Mouse (Mus musculus) intestine, embryonic 16.5 days (tissue): ENCODE measurements around the gene Tubgcp3. TPM values are rescaled to one million over a fixed set of nuclear protein-coding genes. Genes with fewer than 3 reads are reported as not detected.
"Not testable (repeated sequence)": the region's sequence is repeated elsewhere in the genome, so short reads cannot be mapped to it uniquely, and the experiment has no call there.

Experiments
- ATAC-seq: fragments of 200-750 bp; cut with Nextera tagmentation; 2 replicates; pipeline ENCODE4 v1.8.0; 2017; ENCODE audit warnings: moderate TSS enrichment, moderate library complexity
- H3K27ac ChIP-seq: fragments of 300-500 bp; sonication (generic); 2 replicates; pipeline ENCODE4 v1.5.1; 2014; ENCODE audit warnings: mild to moderate bottlenecking, low read length
- H3K27me3 ChIP-seq: fragments of 300-500 bp; sonication (generic); replicated peaks from 2 replicates; pipeline ENCODE4 v1.6.1; 2014; ENCODE audit warnings: low read length, control low read depth, mixed read lengths; ENCODE audit not compliant: control insufficient read depth, insufficient read depth
- H3K36me3 ChIP-seq: fragments of 300-500 bp; sonication (generic); 2 replicates; pipeline ENCODE4 v1.6.1; 2014; ENCODE audit warnings: low read length, control low read depth; ENCODE audit not compliant: control insufficient read depth, insufficient read depth
- H3K4me1 ChIP-seq: fragments of 300-500 bp; sonication (generic); 2 replicates; pipeline ENCODE4 v1.6.1; 2014; ENCODE audit warnings: low read length, control low read depth, mixed read lengths; ENCODE audit not compliant: control insufficient read depth, insufficient read depth
- H3K4me2 ChIP-seq: fragments of 300-500 bp; sonication (generic); 2 replicates; pipeline ENCODE4 v1.6.1; 2014; ENCODE audit warnings: low read depth, low read length, control low read depth
- H3K4me3 ChIP-seq: fragments of 300-500 bp; sonication (generic); 2 replicates; pipeline ENCODE4 v1.5.1; 2014; ENCODE audit warnings: mild to moderate bottlenecking, low read length
- H3K9ac ChIP-seq: fragments of 300-500 bp; sonication (generic); 2 replicates; pipeline ENCODE4 v1.6.1; 2014; ENCODE audit warnings: low read depth, low read length
- H3K9me3 ChIP-seq: fragments of 300-500 bp; sonication (generic); 2 replicates; pipeline ENCODE4 v1.6.1; 2016; ENCODE audit warnings: low read length, control low read depth; ENCODE audit not compliant: control insufficient read depth
- WGBS: fragments of 180-500 bp; shearing (Covaris S2); extraction: QIAGEN DNeasy Blood & Tissue Kit; methylation state at CpG from one replicate; pipeline ENCODE4 v1.1.7; 2014; 5-methylcytosine and 5-hydroxymethylcytosine counted together
- polyA plus RNA-seq: library from polyadenylated mRNA; unstranded; fragments of >200 nt; fragmentation: Nextera tagmentation; extraction: Ambion mirVana; gene quantifications from 2 replicates; pipeline ENCODE4 v1.2.1, GENCODE M21; 2015

Gene Tubgcp3
- polyA plus RNA-seq, 1 experiment from 2014 or later, result 34.4 TPM

GRCm38 (mm10) chr8:12671473-12672055 lies 484 bp downstream of the Tubgcp3 start:
- Histone ChIP-seq H3K9ac (peak overlapping the region; percentile 87), H3K36me3 (no peaks in the 10 kb centered on the region), H3K4me1 (peaks cover 9% of the 10 kb centered on the region; the same call in 1 of the 2 replicates), H3K4me3 (peak overlapping the region; percentile 72), H3K27ac (peak overlapping the region; percentile 36), H3K27me3 (no peaks in the 10 kb centered on the region), H3K9me3 (no peaks in the 10 kb centered on the region), H3K4me2 (peak overlapping the region; percentile 67)
- under 1% methylated on average over 38 of the region's 38 CpGs for WGBS
- ATAC-seq, result peak; percentile 84

- Histone ChIP-seq H3K27ac (no peak overlapping the region), H3K4me2 (peak overlapping the region; percentile 67), H3K4me1 (peaks cover 10% of the 10 kb centered on the region; the same call in 1 of the 2 replicates), H3K9me3 (no peaks in the 10 kb centered on the region), H3K27me3 (no peaks in the 10 kb centered on the region), H3K36me3 (no peaks in the 10 kb centered on the region), H3K9ac (peak overlapping the region; percentile 87; the same call in 1 of the 2 replicates), H3K4me3 (peak overlapping the region; percentile 72)
- no peak for ATAC-seq
- WGBS, result 20% methylated on average over 6 of the region's 6 CpGs
Measured at GRCm38 (mm10) chr8:12670965-12671364, 1.1 kb downstream of the Tubgcp3 start.

GRCm38 (mm10) chr8:12668832-12669231 lies 3.2 kb downstream of the Tubgcp3 start:
- no peak for ATAC-seq
- Histone ChIP-seq H3K4me1 (peaks cover 11% of the 10 kb centered on the region; the same call in 1 of the 2 replicates), H3K9ac (no peak overlapping the region), H3K4me3 (no peak overlapping the region), H3K4me2 (no peak overlapping the region), H3K27me3 (no peaks in the 10 kb centered on the region), H3K9me3 (no peaks in the 10 kb centered on the region), H3K27ac (no peak overlapping the region), H3K36me3 (no peaks in the 10 kb centered on the region)
- WGBS, result 90% methylated on average over 6 of the region's 6 CpGs

- H3K4me3 ChIP-seq, H3K4me1 ChIP-seq, H3K9ac ChIP-seq, ATAC-seq, H3K27ac ChIP-seq, H3K36me3 ChIP-seq, H3K27me3 ChIP-seq, H3K4me2 ChIP-seq, H3K9me3 ChIP-seq: not testable (repeated sequence)
- WGBS, result 80% methylated on average over 3 of the region's 3 CpGs
Measured at GRCm38 (mm10) chr8:12666530-12666929, 5.5 kb downstream of the Tubgcp3 start.

GRCm38 (mm10) chr8:12663105-12663456 lies 9.0 kb downstream of the Tubgcp3 start:
- no peak overlapping the region for H3K9ac ChIP-seq
- no peaks in the 10 kb centered on the region for H3K27me3 ChIP-seq
- 84% methylated on average over 5 of the region's 5 CpGs for WGBS
- 0 out of 2 replicates have a peak, but pooled peaks cover 2% of the 10 kb centered on the region for H3K4me1 ChIP-seq
- H3K4me2 ChIP-seq, result no peak overlapping the region
- no peak for ATAC-seq
- no peak overlapping the region for H3K4me3 ChIP-seq
- no peaks in the 10 kb centered on the region for H3K9me3 ChIP-seq
- H3K27ac ChIP-seq, result peak overlapping the region; percentile 10; the same call in 1 of the 2 replicates
- peaks cover under 1% of the 10 kb centered on the region; the same call in 1 of the 2 replicates for H3K36me3 ChIP-seq

GRCm38 (mm10) chr8:12662375-12663104 lies 9.5 kb downstream of the Tubgcp3 start:
- Histone ChIP-seq H3K9ac (no peak overlapping the region), H3K4me3 (no peak overlapping the region), H3K9me3 (no peaks in the 10 kb centered on the region), H3K27ac (no peak overlapping the region; the same call in 1 of the 2 replicates), H3K4me2 (no peak overlapping the region), H3K27me3 (no peaks in the 10 kb centered on the region), H3K36me3 (peaks cover 6% of the 10 kb centered on the region; the same call in 1 of the 2 replicates), H3K4me1 (0 out of 2 replicates have a peak, but pooled peaks cover 2% of the 10 kb centered on the region)
- ATAC-seq, result peak; percentile 68
- WGBS, result 87% methylated on average over 4 of the region's 4 CpGs

- H3K9ac ChIP-seq, result no peak overlapping the region
- peaks cover 22% of the 10 kb centered on the region for H3K36me3 ChIP-seq
- WGBS, result 90% methylated on average over 16 of the region's 16 CpGs
- H3K4me2 ChIP-seq, result no peak overlapping the region
- no peak for ATAC-seq
- no peak overlapping the region for H3K4me3 ChIP-seq
- H3K27me3 ChIP-seq, result no peaks in the 10 kb centered on the region
- H3K4me1 ChIP-seq, result no peaks in the 10 kb centered on the region
- no peak overlapping the region for H3K27ac ChIP-seq
- no peaks in the 10 kb centered on the region for H3K9me3 ChIP-seq
Measured at GRCm38 (mm10) chr8:12657411-12657810, 14.6 kb downstream of the Tubgcp3 start.

- H3K27ac ChIP-seq, result no peak overlapping the region
- ATAC-seq, result no peak
- H3K9ac ChIP-seq, result no peak overlapping the region
- no peaks in the 10 kb centered on the region for H3K9me3 ChIP-seq
- WGBS, result 63% methylated on average over 4 of the region's 4 CpGs
- H3K36me3 ChIP-seq, result peaks cover 21% of the 10 kb centered on the region
- H3K4me2 ChIP-seq, result no peak overlapping the region
- H3K4me1 ChIP-seq, result no peaks in the 10 kb centered on the region; the same call in 1 of the 2 replicates
- H3K4me3 ChIP-seq, result no peak overlapping the region
- no peaks in the 10 kb centered on the region for H3K27me3 ChIP-seq
Measured at GRCm38 (mm10) chr8:12651246-12651645, 20.8 kb downstream of the Tubgcp3 start.

- ATAC-seq, result peak; percentile 77
- Histone ChIP-seq H3K4me3 (no peak overlapping the region), H3K36me3 (peaks cover 15% of the 10 kb centered on the region), H3K9me3 (no peaks in the 10 kb centered on the region), H3K9ac (no peak overlapping the region), H3K27ac (no peak overlapping the region), H3K4me2 (no peak overlapping the region), H3K4me1 (no peaks in the 10 kb centered on the region; the same call in 1 of the 2 replicates), H3K27me3 (no peaks in the 10 kb centered on the region)
- 53% methylated on average over 4 of the region's 4 CpGs for WGBS
Measured at GRCm38 (mm10) chr8:12650495-12650894, 21.6 kb downstream of the Tubgcp3 start.
